Mouse (Mus musculus) small intestine, adult 2 months (tissue): Measurements from ENCODE around the gene Pdcd6ip.

Experiments used
- CTCF ChIP-seq: fragments of 200-500 bp; IDR thresholded peaks from 2 replicates; pipeline ENCODE4 v1.5.1; 2012; ENCODE audit warnings: low read depth, mild to moderate bottlenecking, control low read depth, inconsistent platforms, low read length, moderate library complexity, mixed read lengths; ENCODE audit not compliant: insufficient replicate concordance, insufficient read length; ENCODE audit errors: extremely low read depth
- POLR2A ChIP-seq: fragments of 200-500 bp; IDR thresholded peaks from 2 replicates; pipeline ENCODE4 v1.6.1; 2012; ENCODE audit warnings: low read depth, mild to moderate bottlenecking, control low read depth, inconsistent platforms, low read length, moderate library complexity

DNA sequence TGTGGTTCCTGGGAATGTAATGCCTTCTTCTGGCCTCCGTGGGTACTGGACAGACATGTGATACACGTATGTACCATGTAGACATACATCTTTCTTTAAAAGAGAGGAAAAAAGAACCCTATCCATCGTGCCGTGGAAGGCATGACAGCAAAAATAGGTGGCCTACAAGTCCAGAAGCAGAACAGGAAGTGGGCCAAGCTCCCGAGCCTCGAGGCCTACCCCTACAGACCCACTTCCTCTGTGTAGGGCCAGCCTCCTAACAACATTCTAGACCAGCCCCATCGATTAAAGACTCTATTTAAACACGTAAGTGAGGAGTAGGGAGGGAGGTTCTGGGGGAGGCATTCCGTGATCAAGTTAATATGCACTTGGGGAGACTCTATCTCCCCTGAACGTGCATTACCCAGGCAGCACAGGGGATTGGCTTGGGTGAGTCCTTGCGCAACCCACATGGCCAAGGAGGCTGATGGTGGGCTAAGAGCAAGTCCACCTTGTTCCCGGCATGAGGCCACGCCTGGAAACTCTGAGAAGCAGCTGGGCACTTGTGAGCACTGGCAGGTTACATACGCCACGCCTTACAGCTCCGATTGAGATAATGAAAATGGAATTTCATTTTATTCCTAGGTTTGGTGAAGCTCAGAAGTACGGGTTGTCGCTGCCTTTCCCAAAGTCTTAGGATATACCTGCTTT lies 19.1 kb upstream of the Pdcd6ip start:
- TF ChIP-seq CTCF (no peak), POLR2A (no peak)
